Mouse (Mus musculus): ENCODE measurements around the gene Hoxb2.

Hoxb2 gene

GRCm38 (mm10) chr11:96316696-96317607, 33.4 kb upstream of the Hoxb2 start:
- DNase-seq (ENCODE audit: low spot score in 2 of 2): no peak

- no peak for DNase-seq (ENCODE audit: low spot score in 2 of 2)
Measured at GRCm38 (mm10) chr11:96317608-96318367, 32.5 kb upstream of the Hoxb2 start, which contains the start of gene Hoxb4. Gene Hoxb4 (plus strand): TSS chr11:96318267.

GRCm38 (mm10) chr11:96318368-96319070, 31.8 kb upstream of the Hoxb2 start:
- no peak for DNase-seq (ENCODE audit: low spot score in 2 of 2)

GRCm38 (mm10) chr11:96319071-96319902, 31.0 kb upstream of the Hoxb2 start:
- no peak for DNase-seq (ENCODE audit: low spot score in 2 of 2)

- no peak for DNase-seq (ENCODE audit: low spot score in 2 of 2)
Measured at GRCm38 (mm10) chr11:96319910-96320309, 30.4 kb upstream of the Hoxb2 start.

GRCm38 (mm10) chr11:96320688-96321087, 29.6 kb upstream of the Hoxb2 start:
- no peak for DNase-seq (ENCODE audit: low spot score in 2 of 2)

GRCm38 (mm10) chr11:96321846-96322245, 28.5 kb upstream of the Hoxb2 start:
- DNase-seq (ENCODE audit: low spot score in 2 of 2): no peak

GRCm38 (mm10) chr11:96322738-96323137, 27.6 kb upstream of the Hoxb2 start:
- no peak for DNase-seq (ENCODE audit: low spot score in 2 of 2)

GRCm38 (mm10) chr11:96323154-96323553, 27.2 kb upstream of the Hoxb2 start, which contains the start of gene Hoxb3:
Gene Hoxb3 (plus strand): TSS chr11:96323326.
- DNase-seq (ENCODE audit: low spot score in 2 of 2): no peak

GRCm38 (mm10) chr11:96324125-96324524, 26.2 kb upstream of the Hoxb2 start:
- no peak for DNase-seq (ENCODE audit: low spot score in 2 of 2)

GRCm38 (mm10) chr11:96324965-96325364, 25.4 kb upstream of the Hoxb2 start:
- DNase-seq (ENCODE audit: low spot score in 2 of 2): no peak

GRCm38 (mm10) chr11:96325747-96326212, 24.5 kb upstream of the Hoxb2 start:
- no peak for DNase-seq (ENCODE audit: low spot score in 2 of 2)

GRCm38 (mm10) chr11:96326705-96327104, 23.6 kb upstream of the Hoxb2 start:
- no peak for DNase-seq (ENCODE audit: low spot score in 2 of 2)

- DNase-seq (ENCODE audit: low spot score in 2 of 2): no peak
Measured at GRCm38 (mm10) chr11:96327122-96327521, 23.2 kb upstream of the Hoxb2 start.

- DNase-seq (ENCODE audit: low spot score in 2 of 2): no peak
Measured at GRCm38 (mm10) chr11:96327750-96328149, 22.6 kb upstream of the Hoxb2 start.

- DNase-seq (ENCODE audit: low spot score in 2 of 2): no peak
Measured at GRCm38 (mm10) chr11:96328605-96329004, 21.7 kb upstream of the Hoxb2 start.

- DNase-seq (ENCODE audit: low spot score in 2 of 2): no peak
Measured at GRCm38 (mm10) chr11:96332105-96332504, 18.2 kb upstream of the Hoxb2 start.

- DNase-seq (ENCODE audit: low spot score in 2 of 2): no peak
Measured at GRCm38 (mm10) chr11:96332618-96333032, 17.7 kb upstream of the Hoxb2 start.

GRCm38 (mm10) chr11:96333241-96334001, 16.9 kb upstream of the Hoxb2 start:
- no peak for DNase-seq (ENCODE audit: low spot score in 2 of 2)

GRCm38 (mm10) chr11:96334002-96334364, 16.3 kb upstream of the Hoxb2 start:
- DNase-seq (ENCODE audit: low spot score in 2 of 2): no peak

Measured in frontal cortex, postnatal 10 days (tissue).